Mouse (Mus musculus): ENCODE data around the gene Nrip1.

The Nrip1 gene

DNA sequence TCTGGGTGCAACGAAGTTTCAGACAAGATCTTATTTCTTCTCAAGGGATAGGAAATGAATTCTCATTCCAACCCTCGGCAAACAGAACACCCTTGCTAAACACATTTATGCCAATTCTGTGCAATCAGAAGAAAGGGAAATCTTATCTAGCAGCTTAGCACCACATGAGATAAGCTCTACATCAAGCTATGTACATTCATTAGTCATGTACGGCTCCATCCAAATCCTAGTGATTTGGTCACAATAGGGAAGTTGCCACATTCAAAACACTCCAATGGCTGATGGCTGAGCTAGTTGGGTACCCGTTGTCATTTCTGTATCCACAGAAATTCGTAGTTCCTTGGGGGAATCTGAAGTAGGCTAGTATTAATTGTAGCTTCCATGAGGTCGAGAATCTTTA is 91.8 kb downstream of the Nrip1 start:
- DNase-seq (ENCODE audit: low read depth), result no peak

DNA sequence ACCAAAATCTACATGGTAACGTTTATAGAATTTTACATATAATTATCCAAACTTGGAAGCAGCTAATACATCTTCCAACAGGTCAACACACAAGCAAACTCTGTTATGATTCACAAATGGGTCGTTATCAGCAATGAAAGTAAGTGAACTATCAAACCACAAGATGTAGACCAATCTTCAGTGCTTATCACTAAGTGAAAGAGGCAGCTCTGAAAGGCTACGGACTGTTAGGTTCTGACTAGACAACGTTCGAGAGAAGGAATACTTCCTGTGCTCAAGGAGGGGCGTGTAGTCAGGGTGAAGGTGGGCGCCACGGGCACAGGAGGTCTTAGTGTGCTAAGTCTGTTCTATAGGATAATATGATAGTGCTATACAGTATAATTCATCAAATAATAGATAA is 93.3 kb downstream of the Nrip1 start:
- DNase-seq (ENCODE audit: low read depth), result no peak

DNA sequence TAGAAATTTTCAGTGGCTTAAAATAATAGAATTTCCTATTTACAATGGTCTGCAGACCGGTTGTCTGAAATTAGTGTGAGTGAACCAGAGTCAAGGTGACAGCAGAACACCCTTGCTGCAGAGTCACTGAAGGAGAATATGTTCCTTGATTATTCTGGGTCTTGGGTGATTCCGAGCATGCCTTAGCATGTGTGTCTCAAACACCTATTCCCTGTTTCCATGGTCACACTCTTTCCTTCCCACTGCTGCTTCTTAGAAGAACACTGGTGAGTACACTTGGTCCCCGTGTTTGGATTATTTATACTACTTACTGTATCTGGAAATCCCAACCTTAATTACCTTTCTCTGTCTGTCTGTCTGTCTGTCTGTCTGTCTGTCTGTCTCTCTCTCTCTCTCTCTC is 97.4 kb downstream of the Nrip1 start:
- DNase-seq (ENCODE audit: low read depth), result no peak

DNA sequence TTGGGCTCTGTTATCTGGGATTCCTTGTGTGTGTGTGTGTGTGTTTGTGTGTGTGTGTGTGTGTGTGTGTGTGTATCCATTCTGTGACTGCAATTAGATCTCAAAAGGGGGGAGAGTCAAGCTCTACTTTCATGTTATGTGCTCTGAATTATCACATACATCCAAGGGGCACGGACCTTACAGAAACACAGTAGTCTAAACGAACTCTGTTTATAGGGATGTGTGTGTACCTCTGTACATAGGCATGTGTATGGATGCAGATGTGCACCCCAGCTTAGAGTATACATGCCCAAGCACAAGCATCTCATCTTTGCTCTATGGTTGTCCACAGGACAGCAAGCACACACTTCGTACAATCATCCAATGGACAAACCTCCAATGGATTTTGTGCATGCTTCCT is 98.0 kb downstream of the Nrip1 start:
- DNase-seq (ENCODE audit: low read depth), result no peak

DNA sequence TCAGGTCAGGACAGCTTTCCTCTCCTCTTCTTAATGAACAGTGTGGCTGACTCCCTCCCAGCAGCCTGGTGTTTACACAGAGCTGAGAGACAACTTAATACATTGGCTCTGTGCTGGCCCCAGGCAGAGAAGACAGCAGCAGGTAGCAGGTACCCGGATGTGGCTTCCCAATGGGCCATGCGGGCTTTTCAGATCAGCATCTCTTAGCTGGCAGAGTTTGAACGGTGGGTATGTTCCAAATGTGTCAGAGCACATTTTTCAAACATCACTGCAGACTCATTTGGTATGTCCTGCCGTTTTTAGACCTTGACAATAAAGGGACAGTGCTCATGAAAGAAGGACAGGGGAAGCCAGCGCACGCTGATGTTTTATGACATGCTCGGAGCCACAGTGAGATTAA is 98.5 kb downstream of the Nrip1 start:
- DNase-seq (ENCODE audit: low read depth), result no peak

DNA sequence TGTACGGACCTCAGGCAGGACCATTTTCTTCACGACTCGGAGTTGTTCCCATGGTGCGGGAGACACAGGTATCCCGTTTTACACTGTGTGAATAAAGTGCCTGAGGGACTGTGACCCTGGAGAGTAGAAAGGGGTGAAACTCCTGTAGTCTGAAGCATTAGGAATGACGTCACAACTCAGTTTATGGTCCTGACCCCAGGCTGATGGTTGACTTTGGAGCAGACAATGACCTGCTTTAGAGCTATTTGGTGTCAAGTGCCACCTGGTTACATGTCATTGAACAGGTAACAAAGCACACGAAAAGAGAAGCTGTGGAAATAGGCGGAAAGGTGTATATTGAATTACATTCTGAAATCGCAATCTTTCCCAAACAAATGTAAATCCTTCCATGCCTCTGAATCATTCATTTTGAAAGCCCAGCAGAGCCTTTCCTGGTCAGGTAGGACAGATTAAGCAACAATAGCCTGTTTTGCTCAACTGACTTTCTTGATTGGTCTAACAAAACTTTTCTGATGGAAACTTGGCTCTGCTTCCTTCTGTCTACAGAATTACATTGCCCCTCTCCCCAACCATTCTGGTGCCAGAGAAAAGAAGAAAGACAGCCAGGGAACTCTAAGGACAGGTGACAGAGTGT is 106.9 kb downstream of the Nrip1 start:
- DNase-seq (ENCODE audit: low read depth), result no peak

DNA sequence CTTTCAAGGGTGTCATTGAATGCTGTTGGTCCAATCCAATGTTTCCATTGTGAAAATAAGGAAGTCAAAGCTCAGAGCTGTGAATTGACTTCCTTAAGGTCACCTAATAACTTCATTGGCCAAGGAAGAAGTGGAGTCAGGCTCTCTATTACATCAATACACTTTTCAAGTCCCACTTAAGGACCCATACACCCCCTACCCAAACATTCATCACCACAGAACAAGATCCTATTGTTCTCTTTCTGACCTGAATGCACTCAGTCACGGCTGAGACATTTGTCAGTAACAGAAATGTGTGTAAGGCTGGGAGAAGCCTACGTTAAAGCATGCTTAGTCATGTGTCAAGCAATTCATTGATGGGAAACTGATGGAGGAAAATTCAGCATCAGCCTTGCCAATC is 107.8 kb downstream of the Nrip1 start:
- DNase-seq (ENCODE audit: low read depth), result no peak

DNA sequence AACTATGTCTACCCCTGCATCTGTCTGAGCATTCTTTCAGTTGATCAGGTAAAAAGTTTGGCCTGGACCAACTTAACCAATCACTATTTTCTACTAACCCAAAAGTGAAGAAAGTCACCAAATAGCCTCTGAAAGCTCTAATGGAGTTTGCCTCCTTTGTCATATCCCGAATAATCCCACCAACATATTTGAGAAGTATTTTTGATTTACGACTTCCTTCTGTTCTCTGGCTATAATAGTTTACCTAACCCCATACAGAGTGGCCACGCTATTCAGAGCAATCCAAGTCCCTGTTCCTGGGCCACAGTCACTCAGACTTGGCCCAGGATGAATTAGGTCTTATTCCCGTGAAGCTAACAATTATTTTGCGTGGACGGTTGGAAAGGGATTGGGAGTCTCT is 108.3 kb downstream of the Nrip1 start:
- DNase-seq (ENCODE audit: low read depth), result no peak

DNA sequence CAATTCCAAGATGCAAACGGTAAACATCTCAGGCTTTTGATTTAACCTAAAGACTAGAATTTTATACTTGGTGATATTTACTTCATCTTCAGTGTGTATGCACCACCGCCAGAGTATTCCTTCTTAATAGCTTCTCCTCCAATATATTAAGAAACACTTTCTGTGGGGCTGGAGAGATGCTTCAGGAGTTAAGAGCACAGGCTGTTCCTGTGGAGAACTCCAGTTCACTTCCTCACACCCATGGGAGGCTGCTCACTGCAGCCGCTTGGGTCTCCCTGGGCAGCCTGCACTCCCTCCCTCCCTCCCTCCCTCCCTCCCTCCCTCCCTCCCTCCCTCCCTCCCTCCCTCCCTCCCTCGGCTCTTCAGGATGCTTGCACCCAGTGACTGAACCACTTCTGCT is 110.2 kb downstream of the Nrip1 start:
- no peak for DNase-seq (ENCODE audit: low read depth)

DNA sequence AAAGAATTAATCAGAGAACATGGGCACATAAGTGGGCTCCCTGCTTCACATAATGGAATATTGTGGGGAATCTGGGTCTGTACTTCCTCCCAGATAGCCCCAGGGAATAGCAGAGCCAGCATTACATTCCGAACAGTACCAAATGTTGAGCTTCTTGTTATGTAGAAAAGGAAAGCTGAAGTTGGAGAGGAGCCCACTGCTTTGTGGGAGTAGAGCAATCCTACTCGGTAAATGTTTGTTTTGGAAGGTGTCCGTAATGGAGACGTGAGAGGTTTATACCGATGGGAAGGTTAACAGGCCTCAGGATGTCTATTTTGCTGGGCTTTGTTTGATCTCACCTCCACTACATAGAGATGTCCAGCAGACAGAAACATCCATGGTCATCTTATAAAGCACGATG is 113.3 kb downstream of the Nrip1 start:
- DNase-seq (ENCODE audit: low read depth), result no peak

DNA sequence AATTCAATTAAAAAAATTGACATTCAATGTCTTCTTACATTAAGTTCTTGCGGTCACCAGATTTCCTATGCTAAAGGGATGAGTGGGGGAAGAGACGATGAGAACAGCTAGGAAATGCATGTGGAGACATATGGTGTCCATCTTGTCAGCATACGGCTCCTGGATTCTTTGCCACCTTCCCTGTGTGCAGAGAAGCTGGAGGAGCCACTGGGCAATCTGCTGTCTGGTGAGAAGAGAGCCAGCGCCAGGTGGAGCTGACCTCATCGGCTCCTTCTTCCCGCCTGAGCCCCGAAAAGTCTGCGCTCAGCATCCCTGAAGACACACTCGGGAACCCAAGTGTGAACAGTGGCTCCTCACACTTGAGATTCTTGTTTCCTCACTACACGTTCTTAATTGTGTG is 121.8 kb downstream of the Nrip1 start:
- no peak for DNase-seq (ENCODE audit: low read depth)

DNA sequence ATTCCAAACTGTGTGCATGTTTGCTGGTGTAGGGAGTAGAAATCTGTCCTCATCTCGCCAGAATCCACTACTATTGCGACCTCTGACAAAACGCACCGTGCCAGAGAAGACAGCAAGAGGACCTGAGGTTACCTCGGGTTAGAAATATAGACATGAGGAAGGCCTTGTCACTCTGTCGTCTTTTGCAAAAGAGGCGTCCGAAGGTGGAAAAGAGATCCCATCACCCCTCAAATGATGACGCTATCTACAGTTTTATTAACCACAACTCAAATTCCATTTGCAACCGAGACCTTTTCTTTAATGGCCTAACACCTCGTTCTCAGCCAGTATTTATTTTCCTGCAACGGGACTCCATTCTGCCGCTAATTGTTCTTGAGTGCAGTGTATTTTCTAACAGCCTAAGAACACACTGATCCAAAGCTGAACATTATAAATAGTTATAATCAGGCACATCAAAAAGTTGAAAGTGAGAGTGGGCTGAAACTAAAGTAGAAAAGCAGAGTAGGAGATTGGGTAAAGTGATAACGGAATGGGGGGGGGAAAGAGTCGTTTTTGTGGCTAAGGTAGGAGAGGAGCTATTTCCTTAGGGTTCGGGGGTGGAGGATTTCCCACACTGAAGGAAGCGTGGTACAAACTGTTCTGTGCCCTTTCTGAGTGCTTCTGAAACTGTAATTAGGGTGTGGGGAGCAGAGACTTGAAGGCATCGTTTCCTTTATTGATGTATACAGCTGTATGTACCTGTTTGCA is 124.1 kb downstream of the Nrip1 start:
- no peak for DNase-seq (ENCODE audit: low read depth)

DNA sequence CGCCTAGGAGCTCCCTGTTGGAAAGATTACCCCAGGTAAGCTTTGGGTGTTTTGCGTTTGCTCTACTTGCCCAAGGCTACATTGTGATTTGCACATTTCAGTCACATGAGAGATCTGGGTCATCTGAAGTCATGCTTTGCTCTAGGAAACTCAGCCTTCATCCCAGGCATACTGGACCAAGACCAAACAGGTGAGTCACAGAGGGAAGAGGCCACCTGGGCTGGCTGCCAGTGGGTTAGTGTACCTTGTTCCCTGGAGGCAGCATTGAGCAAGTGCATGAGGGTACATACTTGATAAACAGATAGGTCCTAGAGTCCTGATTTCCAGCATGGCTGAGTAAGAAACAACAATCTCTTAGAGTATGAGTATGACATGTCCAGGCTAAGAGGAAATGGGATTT is 130.8 kb downstream of the Nrip1 start:
- DNase-seq (ENCODE audit: low read depth), result no peak

DNA sequence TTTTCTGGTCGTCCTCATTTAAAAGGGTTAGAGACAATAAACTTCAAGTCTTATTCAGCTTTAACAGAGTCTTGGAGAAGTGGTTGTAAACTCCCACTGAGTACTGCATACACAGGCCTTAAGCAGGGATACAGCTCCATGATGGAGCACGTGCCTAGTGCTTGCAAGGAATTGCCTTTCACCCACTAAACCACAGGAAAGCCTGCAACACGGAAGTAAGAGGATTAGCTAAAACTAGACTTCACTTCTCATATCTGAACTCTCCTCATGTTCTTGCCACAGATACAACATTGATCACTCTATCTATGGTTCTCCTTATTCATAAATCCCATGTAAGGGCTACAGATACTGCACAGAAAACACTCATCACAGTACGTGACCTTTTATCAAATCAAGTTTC is 132.4 kb downstream of the Nrip1 start:
- DNase-seq (ENCODE audit: low read depth), result no peak

DNA sequence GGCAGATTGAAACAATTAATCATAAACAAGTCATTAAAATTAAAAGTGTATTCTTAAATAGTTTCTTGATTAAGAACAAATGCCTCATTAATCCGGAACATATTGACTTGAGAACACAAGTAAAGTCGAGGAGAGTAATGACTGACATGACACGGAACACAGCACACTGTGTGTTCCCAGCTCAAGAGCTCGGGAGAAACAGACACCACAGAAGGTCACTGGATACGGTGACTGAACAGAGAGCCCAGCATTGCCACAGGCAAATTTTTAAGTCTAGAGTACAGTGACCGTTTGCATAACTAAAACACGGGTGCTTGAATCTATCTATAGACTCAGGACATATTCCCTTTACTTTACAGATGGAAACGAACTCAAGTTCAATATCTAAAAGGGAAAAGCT is 134.3 kb downstream of the Nrip1 start:
- DNase-seq (ENCODE audit: low read depth), result no peak

DNA sequence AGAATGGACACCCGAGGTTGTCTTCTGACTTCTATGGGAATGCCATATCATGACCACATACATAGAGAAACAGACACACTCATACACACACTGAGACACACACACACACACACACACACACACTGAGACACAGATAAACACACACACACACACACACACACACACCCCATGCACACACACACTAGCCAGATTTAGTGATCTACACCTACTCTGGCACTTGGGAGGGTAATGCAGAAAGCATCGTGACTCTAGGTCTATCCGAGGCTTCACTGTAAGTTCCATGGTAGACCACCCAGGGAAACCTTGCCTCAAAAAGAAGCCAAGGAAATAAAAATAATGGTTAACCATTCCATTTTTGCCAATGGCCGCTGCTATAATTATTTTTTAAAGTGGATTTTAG is 134.8 kb downstream of the Nrip1 start:
- no peak for DNase-seq (ENCODE audit: low read depth)

Measured in 416B (cell line).